Mouse (Mus musculus) spleen, postnatal 14 days (tissue): Measurements from ENCODE around the gene Lmntd1.

Experiments used
- DNase-seq, 2 experiments: peaks; one replicate each; pipeline ENCODE4 v3.0.0; 2021 to 2022; ENCODE audit warnings: low spot score in 2 of 2

Lmntd1 gene

DNA sequence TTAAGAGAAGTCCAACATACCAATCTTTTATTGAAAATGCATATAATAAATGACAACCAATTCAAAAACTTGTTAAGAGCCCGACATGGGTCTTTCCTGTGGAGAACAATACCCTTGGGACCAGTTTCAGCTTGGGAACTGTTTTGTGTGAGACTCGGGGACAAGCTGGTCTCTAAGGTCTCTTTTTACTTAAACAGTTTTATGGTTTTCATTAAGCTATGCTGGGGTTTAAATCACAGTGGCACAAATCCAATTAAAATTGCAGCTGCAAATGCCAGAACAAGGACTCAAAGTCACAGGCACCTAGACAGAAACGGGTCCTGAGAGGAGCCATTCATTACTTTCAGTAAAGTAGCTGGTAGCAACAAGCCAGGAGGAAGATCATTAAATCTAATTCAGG lies 8.9 kb downstream of the Lmntd1 start:
- no peak for DNase-seq

DNA sequence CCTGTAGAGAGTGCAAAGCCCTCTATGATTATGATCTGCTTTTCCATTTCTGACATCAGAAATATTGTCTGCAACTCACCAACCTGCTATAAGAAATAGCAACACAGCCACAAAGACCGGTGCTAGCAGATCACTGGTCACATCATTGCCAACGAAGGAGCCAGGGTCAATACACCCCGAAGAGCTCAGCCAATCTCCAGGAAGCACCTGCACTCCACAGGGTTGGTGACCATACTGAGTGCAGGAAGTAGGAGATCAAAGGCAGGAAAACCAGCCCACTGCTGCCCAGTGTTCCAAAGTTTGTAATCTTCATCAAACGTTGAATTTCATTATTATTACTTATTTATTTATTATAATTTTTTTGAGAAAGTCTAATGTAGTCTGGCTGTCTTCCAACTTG lies 9.5 kb downstream of the Lmntd1 start:
- DNase-seq = no peak

DNA sequence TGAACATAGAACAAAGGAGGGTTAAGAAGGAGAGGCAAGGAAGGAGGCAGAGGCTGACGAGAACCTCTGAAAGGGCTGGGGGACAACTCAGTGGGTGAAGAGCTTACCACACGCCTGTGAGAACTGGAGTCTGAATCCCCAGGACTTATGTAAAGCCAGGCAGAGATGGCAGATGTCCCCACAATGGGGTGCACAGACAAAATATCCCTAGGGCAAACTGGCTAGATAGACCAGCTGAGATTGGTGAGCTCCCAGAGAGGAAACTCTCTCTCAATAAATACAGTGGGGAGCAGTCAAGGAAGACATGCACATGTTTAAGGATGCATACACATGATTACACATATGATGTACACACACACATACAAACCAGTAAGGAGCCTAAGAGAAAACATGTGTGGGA lies 10.0 kb downstream of the Lmntd1 start:
- no peak for DNase-seq

DNA sequence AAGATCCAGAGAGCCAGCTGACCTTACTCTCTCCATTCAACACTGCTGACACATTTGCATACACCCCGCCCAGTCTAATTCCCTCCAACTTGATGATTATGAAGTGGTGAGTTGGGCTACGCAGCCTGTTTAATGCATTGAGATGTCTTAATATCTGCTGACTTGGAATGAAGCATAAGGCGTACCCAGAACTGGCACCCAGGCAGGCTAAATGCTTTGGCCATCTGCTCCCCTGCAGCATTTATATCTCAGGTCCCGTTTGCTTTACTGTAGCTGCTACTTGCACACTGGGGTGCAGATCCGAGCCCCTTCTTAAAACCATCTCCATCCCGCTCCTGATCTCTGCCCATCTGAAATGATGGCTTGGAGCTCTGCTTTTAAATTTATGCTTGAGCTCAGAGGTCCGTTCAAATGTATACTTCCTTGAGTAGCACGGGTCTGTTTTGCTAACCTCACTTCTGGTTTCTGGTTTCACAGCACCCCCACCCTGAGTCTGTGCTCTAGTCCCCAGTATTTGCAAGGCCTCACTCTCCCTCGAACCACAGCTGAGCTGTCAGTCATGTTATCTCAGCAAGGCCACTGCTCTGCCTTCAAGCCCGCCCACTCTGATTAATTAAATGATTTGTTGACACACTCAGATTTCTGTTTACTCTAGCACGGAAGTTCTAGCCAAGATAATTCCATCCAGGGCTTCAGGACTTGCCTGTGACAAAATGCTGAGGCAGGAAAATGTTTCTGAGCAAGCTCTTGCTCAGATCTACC lies 15.1 kb downstream of the Lmntd1 start:
- no peak for DNase-seq

DNA sequence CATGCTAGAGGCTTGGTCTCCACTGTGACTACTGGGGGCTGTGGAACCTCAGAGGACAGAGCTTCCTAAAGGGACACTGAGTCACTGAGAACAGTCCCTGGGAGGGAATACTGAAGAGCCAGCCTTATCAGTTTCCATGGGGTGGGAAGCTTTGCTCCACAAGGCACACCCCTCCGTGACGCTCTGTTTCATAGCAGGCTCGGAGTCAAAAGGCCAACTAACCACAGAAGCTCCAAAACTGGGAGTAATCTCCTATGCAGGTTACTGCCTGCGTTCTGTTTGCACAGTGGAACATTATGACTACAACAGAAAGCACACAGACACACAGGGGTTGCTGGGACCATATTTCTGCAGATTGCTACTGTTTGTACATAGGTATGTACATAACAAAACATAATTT lies 18.2 kb downstream of the Lmntd1 start:
- no peak for DNase-seq

DNA sequence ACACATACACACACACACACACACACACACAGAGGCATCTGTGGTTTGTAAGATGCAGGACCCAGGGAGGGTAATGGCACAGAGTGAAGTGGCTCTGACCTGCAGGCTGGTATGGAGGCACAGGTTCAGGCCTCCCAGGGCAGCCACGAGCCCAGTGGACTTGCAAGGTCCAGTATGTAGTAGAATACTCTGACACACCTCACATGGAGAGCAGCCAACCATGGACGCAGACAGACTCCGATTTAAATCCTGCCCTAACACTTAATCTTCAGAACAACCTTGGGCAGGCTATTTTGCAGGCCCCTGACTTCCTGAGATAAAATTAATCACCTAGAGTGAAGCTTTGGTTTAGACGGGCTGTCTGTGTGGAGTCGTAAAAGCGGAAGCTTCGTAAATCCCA lies 20.1 kb downstream of the Lmntd1 start:
- no peak for DNase-seq

DNA sequence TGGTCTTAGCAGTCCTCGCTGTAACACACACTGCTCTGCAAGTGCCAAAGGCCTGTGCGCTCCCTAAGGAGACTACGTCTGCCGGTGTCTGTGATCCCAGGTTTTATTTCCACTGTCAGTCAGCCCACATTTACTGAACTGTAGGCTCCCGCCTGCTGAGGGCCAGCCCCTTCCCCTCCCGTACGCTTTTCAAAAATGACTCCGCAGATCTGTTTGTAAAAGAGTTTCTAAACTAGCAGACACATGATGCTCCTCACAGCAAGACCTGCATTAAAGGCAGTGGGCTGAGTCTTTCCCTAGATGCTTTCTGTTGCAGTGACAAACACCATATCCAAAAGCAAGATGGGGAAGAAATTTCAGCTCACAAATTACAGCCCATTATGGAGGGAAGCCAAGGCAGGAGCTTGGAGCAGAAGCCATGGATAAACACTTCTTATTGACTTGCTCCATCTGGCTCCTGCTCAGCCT lies 21.6 kb downstream of the Lmntd1 start:
- no peak for DNase-seq

DNA sequence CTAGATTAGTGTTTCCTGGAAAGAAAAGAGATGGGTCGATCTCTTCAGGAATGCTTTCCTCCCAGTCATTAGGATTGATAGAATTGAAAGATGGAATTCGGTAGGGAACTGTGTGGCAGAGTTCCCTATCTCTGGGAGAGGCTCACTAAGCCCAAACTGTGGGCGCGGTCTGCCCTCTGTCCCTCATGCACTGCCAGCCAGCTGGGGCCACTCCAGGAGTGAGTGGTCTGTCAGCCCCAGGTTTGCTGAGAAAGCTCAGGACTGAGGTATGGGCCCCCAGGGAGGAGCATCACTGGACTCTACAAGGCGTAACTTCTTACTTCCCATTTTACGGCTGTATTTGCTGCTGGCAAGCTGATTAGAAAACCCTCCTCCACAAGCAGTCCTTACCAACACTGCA lies 22.1 kb downstream of the Lmntd1 start:
- DNase-seq = no peak

DNA sequence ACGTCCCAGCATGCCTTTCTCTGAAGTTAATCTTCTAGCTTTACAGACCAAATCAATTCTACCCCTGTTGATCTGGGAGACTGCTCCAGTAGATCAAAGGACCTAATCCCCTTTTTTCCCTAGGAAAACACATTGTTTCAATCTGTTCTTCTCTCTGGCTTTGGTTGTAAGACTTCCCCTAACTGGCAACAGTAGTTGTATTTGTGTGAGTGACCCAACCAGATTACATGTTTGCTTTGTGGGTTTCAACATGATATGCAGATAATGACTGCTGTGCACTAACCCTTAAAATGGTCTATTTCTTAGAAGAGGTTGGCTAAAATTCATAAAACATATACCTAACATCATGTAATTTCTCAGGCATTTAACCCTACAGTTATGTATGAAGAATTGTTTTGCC lies 22.5 kb downstream of the Lmntd1 start:
- DNase-seq = no peak

DNA sequence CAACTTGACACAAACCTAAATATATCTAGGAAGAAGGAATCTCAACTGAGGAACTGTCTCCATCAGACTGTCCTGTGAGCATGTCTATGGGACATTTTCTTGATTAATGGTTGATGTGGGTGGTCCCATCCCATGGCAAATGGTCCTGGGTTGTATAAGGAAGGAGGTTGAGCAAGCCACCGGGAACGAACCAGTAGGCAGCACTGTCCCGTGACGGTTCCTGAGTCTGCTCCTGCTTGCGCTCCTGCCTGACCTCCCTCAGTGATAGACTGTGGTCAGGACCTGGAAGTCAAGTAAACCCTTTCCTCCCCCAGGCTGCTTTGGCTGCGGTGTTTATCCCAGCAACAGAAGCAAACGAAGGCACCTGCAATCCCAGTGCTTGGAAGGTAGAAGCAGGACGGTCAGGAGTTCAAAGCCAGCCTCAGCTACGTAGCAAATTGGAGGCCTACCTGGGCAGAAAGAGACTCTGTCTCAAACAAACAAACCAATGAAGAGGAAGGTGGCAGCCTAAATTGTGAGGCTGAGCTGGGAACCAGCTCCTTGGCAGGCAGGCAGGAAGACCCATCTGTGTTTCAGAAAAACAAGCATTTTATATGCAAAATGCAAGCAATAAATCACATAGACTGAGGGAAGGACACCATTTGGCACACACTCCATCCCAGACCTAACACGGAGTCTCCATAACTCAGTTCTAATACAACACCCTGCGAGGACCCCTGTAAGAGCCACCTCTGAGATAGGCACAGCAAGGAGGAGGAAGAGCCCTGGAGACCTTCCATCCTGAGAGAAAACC lies 23.4 kb downstream of the Lmntd1 start:
- no peak for DNase-seq

DNA sequence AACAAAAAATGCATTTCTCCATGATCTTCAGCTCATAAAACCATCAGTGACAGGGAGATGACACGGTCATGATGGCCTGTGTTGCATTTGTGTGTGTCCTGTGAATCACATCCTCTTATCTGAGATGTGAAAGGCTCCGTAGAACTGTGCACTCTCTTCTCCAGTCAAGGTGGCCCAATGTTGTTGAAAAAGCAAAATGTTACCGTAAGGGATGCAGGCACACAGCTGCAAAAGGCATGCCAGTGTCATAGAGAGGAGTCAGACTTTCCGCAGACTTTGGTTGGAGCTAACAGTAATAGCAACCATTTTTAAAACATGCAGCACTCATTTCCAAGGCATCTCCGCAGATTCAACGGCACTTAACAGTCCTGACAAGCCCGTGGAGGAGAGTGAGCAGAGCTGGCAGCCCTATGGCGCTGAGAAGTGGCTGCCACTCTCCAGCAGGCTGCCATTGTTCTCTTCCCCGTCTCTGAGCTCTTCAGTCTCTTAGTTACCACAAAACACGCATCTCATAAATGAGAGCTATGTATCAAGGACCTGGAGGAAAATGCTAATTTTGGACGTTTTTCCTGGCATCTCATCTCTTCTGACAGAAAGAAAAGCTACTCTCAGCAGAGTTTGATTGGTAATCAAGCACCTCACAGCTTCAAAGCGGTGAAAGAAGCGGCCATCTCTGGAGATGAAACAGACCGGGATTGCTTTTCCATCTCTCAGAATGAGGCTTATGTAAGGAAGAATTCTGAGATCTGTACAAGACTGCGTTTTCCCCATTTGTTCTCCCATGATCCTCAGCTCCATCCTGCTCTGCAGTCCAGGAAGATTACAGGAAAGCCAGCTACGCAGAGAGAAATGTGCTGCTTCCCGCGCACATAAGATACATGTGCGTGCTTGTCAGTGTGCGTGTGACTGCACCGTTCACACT lies 28.8 kb downstream of the Lmntd1 start:
- no peak for DNase-seq

DNA sequence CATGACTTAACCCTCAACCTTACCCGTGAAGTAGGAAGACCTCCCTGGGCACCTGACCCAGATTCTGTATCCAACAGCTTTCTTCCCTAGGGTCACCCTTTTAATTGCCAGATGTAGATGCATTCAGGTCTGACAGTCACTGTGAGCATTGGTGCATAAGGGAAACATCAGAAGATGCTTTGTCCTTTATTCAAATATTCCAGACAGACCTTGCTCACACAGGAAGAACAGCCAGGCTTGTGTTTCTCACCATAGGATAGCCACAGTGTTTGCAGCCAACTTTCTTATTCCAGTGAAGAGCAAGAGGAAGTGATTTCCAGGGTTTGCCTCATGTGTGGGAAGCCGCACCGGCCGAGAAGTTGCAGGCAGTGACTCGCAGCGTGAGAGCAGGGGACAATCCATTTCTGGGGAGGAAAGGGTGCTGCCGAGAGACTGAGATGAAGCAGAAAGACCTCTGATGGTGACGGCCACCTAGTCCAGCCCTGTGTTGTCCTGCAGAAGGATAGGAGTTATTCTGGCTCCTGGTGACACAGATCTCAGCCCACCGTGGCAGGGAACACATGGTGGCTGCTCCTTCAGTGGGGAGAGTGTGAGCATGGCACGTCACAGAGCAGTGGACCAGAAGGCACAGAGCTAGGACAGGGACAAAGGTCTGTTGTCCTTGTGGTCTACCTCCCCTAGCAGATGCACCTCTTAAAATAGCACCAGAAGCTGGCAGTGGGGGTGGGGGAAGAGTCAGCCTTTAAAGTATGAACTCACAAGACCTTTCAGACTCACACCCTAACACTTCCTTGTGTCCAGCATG lies 32.6 kb downstream of the Lmntd1 start:
- DNase-seq = no peak

DNA sequence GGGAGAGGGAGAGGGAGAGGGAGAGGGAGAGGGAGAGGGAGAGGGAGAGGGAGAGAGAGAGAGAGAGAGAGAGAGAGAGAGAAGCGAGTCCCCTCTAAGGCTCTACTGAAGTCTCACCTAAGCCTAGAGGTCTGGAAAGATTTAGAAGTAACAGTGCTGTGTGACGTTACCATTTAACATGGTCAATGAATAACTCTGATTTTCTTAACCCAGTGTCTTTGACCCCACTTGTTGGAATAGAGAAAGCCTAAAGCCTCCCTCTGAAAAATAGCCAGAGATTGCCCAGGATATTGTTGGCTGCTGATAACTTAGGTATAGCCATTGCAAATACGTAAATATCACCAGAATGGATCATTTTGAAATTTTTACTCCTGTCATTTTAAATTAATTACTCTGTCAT lies 34.4 kb downstream of the Lmntd1 start:
- no peak for DNase-seq

DNA sequence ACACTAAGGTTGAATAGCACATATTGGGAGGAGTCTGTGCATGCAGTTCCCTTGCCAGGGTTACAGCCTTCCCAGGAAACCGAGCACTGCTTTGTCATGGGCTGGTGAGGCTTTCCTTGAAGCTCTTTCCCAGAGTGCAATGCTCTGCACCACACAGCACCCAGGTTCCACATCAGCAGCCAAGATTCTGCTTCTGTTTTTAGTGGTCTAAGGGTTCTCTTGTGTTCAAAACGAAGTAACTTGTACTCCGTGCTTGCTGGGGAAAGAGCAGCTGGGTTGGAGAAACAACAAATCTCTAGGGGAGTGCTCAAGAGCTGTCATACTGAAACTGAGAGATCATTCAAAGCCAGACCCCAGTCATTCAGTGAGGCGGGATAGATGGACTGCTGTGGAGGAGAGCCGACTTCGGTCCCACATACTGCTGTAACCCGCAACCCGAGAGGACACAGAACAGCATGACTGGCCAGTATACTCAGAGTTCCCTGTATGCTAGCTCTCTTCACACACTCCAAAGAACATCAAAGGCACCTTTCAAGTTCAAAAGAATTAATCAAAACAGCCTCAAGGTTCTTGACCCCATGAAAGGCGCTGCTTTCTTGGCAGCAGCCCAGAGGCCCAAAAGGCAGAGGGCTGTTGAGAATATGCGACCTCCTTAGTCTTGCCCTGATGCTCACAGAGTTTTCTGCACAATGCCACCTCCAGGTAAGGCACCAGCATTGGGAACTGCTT lies 35.5 kb downstream of the Lmntd1 start:
- no peak for DNase-seq

DNA sequence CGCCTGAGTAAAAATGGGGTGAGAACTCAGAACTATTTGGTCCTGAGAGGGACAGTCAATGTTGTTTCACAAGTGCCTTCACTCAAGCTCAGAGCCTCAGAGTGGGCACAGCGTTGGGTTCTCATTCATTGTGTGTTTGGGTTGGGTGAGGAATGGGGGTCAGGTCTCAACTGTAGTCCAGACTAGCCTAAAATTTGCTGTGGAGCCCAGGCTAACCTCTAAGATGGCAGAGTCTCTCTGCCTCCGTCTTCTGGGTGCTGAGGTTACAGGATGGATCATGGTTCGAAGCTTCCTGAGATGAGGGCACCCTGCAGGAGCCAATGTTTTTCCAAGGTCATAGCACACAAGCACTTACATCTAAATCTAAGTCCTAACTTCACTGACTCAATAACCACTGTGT lies 37.4 kb downstream of the Lmntd1 start:
- DNase-seq = no peak

DNA sequence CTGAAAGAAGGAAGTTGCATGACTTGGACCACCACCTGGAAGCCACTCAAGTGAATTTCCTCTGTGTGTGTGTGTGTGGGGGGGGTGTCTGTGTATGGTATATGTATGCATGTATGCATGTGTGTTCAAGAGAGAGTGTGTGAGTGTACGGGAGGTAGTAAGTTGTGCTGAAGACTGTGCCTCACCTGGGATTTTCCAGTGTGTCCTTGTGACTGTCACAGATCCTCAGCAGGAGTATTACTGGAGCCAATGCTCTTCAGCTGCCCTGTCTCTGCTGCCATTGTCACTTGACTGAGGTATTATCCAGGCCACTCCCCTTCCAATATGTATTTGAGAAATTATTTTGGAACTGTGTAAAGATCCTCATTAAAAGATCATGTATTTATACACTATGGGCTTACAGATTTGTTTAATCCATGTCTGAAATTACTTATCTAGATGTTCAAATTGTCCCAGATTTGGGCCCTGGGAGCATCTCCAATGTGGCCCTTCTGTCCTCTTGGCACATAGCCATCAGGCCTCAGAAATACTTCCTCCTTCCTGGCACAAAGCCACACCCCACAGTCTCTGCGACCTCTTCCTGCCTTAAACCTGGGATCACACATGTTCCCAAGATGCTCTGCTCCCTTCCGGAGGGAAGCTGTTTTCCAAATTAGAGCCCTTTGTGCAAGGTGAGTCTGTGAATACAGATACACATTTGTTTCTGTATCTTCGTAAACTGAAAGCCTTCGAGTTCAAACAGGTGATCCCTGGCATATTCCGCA lies 40.7 kb downstream of the Lmntd1 start:
- DNase-seq = no peak

DNA sequence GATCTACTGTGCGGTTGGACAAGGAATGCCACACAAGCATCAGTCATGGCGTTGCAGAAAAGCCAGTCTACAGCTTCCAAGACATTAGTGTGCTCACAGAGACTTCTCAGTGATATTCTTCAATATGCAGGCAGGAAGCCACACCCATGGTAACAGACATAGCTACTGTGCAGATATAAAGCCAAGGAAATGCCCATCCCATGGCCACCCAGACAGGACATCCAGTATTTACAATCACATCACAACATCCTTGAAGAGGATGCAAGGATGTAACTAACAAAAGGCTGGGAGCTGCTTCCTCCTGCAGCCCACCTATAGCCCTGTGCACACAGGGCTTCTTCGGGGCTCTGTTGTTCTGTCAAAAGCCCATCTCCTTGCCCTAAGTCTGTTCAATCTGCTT lies 45.4 kb downstream of the Lmntd1 start:
- no peak for DNase-seq

DNA sequence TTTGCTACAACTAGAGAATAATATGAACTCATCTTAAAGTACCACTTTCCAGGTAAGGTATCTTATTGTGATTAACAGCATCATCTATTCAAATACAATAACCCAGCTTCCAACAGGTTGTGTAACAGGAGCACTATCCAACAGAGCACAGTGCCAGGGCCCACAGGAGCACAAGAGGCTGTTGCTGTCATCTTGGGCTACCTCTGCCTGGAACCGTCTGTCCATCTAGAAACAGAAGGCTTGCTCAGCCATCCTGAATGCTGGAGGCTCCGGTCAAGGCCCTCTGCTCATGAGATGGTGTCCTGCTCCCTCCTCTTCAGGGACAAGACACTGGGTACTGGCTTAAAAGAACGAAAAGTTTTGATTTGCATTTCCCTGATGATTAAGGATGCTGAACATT lies 46.3 kb downstream of the Lmntd1 start:
- DNase-seq = no peak

DNA sequence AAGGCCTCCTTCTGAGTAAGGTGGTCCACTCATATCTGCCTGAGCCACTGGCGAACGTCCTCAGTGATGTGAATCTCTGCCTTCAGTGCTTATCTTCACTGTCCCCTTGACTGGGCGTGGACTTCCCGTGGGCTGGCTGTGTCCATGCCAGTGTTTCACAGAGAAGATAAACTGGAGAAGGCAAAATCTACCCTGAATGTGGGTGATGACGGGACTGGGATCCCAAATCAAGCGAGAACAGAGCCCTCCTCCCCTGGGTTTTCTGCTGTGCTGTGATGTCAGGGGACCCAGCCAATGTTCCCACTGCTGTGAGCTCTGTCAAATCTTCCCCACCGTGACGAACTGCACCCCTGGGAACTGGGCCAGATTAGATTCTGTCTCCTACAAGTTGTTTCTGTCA lies 46.8 kb downstream of the Lmntd1 start:
- DNase-seq = no peak

DNA sequence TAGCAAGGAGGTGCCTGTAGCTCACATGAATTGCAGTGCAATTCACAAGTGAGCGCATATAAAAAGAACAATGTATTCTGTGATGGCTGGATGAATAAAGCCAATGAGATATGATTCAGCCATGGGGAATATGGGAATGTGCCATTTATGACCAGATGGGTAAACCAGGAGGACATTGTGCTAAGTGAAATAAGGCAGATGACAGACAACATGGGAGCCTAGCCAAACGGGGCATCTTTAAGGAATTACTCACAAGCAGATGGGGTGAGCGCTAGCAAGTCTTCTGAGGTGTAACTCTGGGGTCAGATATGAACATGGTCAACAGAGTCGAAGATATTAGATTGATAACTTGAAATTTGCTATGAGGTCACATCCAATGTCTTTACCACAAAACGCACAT lies 48.5 kb downstream of the Lmntd1 start:
- DNase-seq = no peak
